Mouse (Mus musculus) embryonic facial prominence, embryonic 10.5 days (tissue): ENCODE data around the gene Fxr2. TPM values are rescaled to one million over a fixed set of nuclear protein-coding genes. Genes with fewer than 3 reads are reported as not detected.

ENCODE experiments used
- DNase-seq: peaks from one replicate; pipeline ENCODE4 v3.0.0-alpha.2; 2017; ENCODE audit warnings: low spot score
- H3K27ac ChIP-seq: fragments of 300-500 bp; sonication (generic); replicated peaks from 2 replicates; pipeline ENCODE4 v1.5.1; 2016; ENCODE audit warnings: mild to moderate bottlenecking
- H3K27me3 ChIP-seq: fragments of 300-500 bp; sonication (generic); replicated peaks from 2 replicates; pipeline ENCODE4 v1.6.1; 2016; ENCODE audit warnings: low read depth, mild to moderate bottlenecking; ENCODE audit not compliant: poor library complexity, severe bottlenecking
- H3K36me3 ChIP-seq: fragments of 300-500 bp; sonication (generic); replicated peaks from 2 replicates; pipeline ENCODE4 v1.6.1; 2016; ENCODE audit warnings: mild to moderate bottlenecking, moderate library complexity
- H3K4me1 ChIP-seq: fragments of 300-500 bp; sonication (generic); 2 replicates; pipeline ENCODE4 v1.6.1; 2016
- H3K4me3 ChIP-seq: fragments of 300-500 bp; sonication (generic); 2 replicates; pipeline ENCODE4 v1.5.1; 2016; ENCODE audit warnings: mild to moderate bottlenecking, moderate library complexity
- H3K9me3 ChIP-seq: fragments of 300-500 bp; sonication (generic); 2 replicates; pipeline ENCODE4 v1.6.1; 2016; ENCODE audit warnings: mild to moderate bottlenecking
- WGBS: fragments of 180-500 bp; shearing (Covaris S2); methylation state at CpG from one replicate; pipeline ENCODE4 v1.1.7; 2016; 5-methylcytosine and 5-hydroxymethylcytosine counted together
- polyA plus RNA-seq: library from polyadenylated mRNA; unstranded; fragments of >200 nt; fragmentation: Nextera tagmentation; extraction: Ambion mirVana; gene quantifications from 2 replicates; pipeline ENCODE4 v1.2.1, GENCODE M21; 2016

Gene Fxr2
- polyA plus RNA-seq, 1 experiment from 2014 or later = 45.5 TPM

- H3K36me3 ChIP-seq = peaks cover 26% of the 10 kb centered on the region
- H3K4me3 ChIP-seq = peak overlapping the region; percentile 81
- peaks cover 22% of the 10 kb centered on the region; the same call in 1 of the 2 replicates for H3K27me3 ChIP-seq
- H3K4me1 ChIP-seq = peaks cover 55% of the 10 kb centered on the region
- no peaks in the 10 kb centered on the region for H3K9me3 ChIP-seq
- WGBS = 26% methylated on average over 12 of the region's 12 CpGs
- H3K27ac ChIP-seq = peak overlapping the region; percentile 94
- peak; percentile 91 for DNase-seq
Observed at GRCm38 (mm10) chr11:69682840-69683533, 50.2 kb downstream of the Fxr2 start.

GRCm38 (mm10) chr11:69683576-69683975 is 50.8 kb downstream of the Fxr2 start:
- DNase-seq = no peak
- Histone ChIP-seq H3K4me3 (peak overlapping the region; percentile 81; the same call in 1 of the 2 replicates), H3K4me1 (peaks cover 55% of the 10 kb centered on the region), H3K36me3 (peaks cover 20% of the 10 kb centered on the region), H3K27me3 (peaks cover 22% of the 10 kb centered on the region; the same call in 1 of the 2 replicates), H3K27ac (peak overlapping the region; percentile 94), H3K9me3 (no peaks in the 10 kb centered on the region)
- WGBS = 80% methylated on average over 7 of the region's 7 CpGs

GRCm38 (mm10) chr11:69684128-69684745 is 51.4 kb downstream of the Fxr2 start:
- Histone ChIP-seq H3K27ac (peak overlapping the region; percentile 94), H3K4me3 (no peak overlapping the region), H3K9me3 (no peaks in the 10 kb centered on the region), H3K4me1 (peaks cover 54% of the 10 kb centered on the region), H3K27me3 (peaks cover 22% of the 10 kb centered on the region; the same call in 1 of the 2 replicates), H3K36me3 (peaks cover 14% of the 10 kb centered on the region)
- 77% methylated on average over 12 of the region's 12 CpGs for WGBS
- no peak for DNase-seq

GRCm38 (mm10) chr11:69684936-69685335 is 52.1 kb downstream of the Fxr2 start:
- H3K9me3 ChIP-seq = no peaks in the 10 kb centered on the region
- H3K36me3 ChIP-seq = peaks cover 7% of the 10 kb centered on the region
- no peak overlapping the region for H3K27ac ChIP-seq
- H3K4me1 ChIP-seq = peaks cover 48% of the 10 kb centered on the region
- no peak overlapping the region for H3K4me3 ChIP-seq
- no peak for DNase-seq
- H3K27me3 ChIP-seq = peaks cover 22% of the 10 kb centered on the region; the same call in 1 of the 2 replicates
- WGBS = 81% methylated on average over 6 of the region's 6 CpGs

GRCm38 (mm10) chr11:69685526-69686148 is 52.8 kb downstream of the Fxr2 start, which contains the start of gene Tnfsf13:
Gene Tnfsf13 (minus strand): TSS chr11:69685784.
- no peak for DNase-seq
- WGBS = 76% methylated on average over 10 of the region's 10 CpGs

GRCm38 (mm10) chr11:69686377-69686776 is 53.6 kb downstream of the Fxr2 start:
- H3K27ac ChIP-seq = no peak overlapping the region
- peaks cover 35% of the 10 kb centered on the region for H3K4me1 ChIP-seq

More at GRCm38 (mm10) chr11:69685526-69686148, 52.8 kb downstream of the Fxr2 start, which contains the start of gene Tnfsf13:
- H3K4me3 ChIP-seq = no peak within 1 kb of the TSS
- no peaks in the 10 kb centered on the region; the same call in 1 of the 2 replicates for H3K36me3 ChIP-seq
- peaks cover 22% of the 10 kb centered on the region; the same call in 1 of the 2 replicates for H3K27me3 ChIP-seq
- H3K9me3 ChIP-seq = no peaks in the 10 kb centered on the region
- H3K4me1 ChIP-seq = peaks cover 41% of the 10 kb centered on the region
- H3K27ac ChIP-seq = 0 out of 2 replicates have a peak within 1 kb of the TSS, but pooled peaks have one; percentile 94

GRCm38 (mm10) chr11:69687061-69687460 is 54.3 kb downstream of the Fxr2 start:
- H3K27ac ChIP-seq = no peak overlapping the region
- WGBS = 57% methylated on average over 5 of the region's 5 CpGs
- peaks cover 31% of the 10 kb centered on the region for H3K4me1 ChIP-seq
- peaks cover 22% of the 10 kb centered on the region; the same call in 1 of the 2 replicates for H3K27me3 ChIP-seq
- H3K9me3 ChIP-seq = no peaks in the 10 kb centered on the region
- no peaks in the 10 kb centered on the region for H3K36me3 ChIP-seq
- no peak for DNase-seq
- H3K4me3 ChIP-seq = no peak overlapping the region

More at GRCm38 (mm10) chr11:69686377-69686776, 53.6 kb downstream of the Fxr2 start:
- peaks cover 22% of the 10 kb centered on the region; the same call in 1 of the 2 replicates for H3K27me3 ChIP-seq
- no peaks in the 10 kb centered on the region for H3K9me3 ChIP-seq
- H3K4me3 ChIP-seq = no peak overlapping the region
- H3K36me3 ChIP-seq = no peaks in the 10 kb centered on the region
- no peak for DNase-seq
- 20% methylated on average over 4 of the region's 4 CpGs for WGBS

GRCm38 (mm10) chr11:69689891-69690290 is 57.1 kb downstream of the Fxr2 start:
- 97% methylated on average over 1 of the region's 1 CpGs for WGBS
- no peak for DNase-seq
- no peaks in the 10 kb centered on the region for H3K9me3 ChIP-seq
- no peaks in the 10 kb centered on the region for H3K36me3 ChIP-seq
- no peak overlapping the region for H3K27ac ChIP-seq
- peaks cover 20% of the 10 kb centered on the region; the same call in 1 of the 2 replicates for H3K27me3 ChIP-seq
- H3K4me1 ChIP-seq = peaks cover 19% of the 10 kb centered on the region
- H3K4me3 ChIP-seq = no peak overlapping the region

- no peaks in the 10 kb centered on the region for H3K36me3 ChIP-seq
- 80% methylated on average over 9 of the region's 9 CpGs for WGBS
- H3K27ac ChIP-seq = no peak overlapping the region
- no peaks in the 10 kb centered on the region for H3K9me3 ChIP-seq
- H3K27me3 ChIP-seq = 0 out of 2 replicates have a peak, but pooled peaks cover 7% of the 10 kb centered on the region
- H3K4me1 ChIP-seq = peaks cover 20% of the 10 kb centered on the region
- DNase-seq = no peak
- no peak overlapping the region for H3K4me3 ChIP-seq
Observed at GRCm38 (mm10) chr11:69692196-69692811, 59.5 kb downstream of the Fxr2 start.

- Histone ChIP-seq H3K4me1 (peaks cover 20% of the 10 kb centered on the region), H3K27me3 (0 out of 2 replicates have a peak, but pooled peaks cover 7% of the 10 kb centered on the region), H3K36me3 (no peaks in the 10 kb centered on the region), H3K27ac (no peak overlapping the region), H3K4me3 (no peak overlapping the region), H3K9me3 (no peaks in the 10 kb centered on the region)
- no peak for DNase-seq
- 89% methylated on average over 6 of the region's 6 CpGs for WGBS
Observed at GRCm38 (mm10) chr11:69692863-69693262, 60.1 kb downstream of the Fxr2 start.

GRCm38 (mm10) chr11:69693421-69693965 is 60.7 kb downstream of the Fxr2 start:
- 68% methylated on average over 11 of the region's 11 CpGs for WGBS
- Histone ChIP-seq H3K4me3 (0 out of 2 replicates have a peak overlapping the region, but pooled peaks have one; percentile 15), H3K27me3 (0 out of 2 replicates have a peak, but pooled peaks cover 7% of the 10 kb centered on the region), H3K36me3 (no peaks in the 10 kb centered on the region), H3K9me3 (no peaks in the 10 kb centered on the region), H3K27ac (no peak overlapping the region), H3K4me1 (peaks cover 20% of the 10 kb centered on the region)
- no peak for DNase-seq

GRCm38 (mm10) chr11:69695046-69695360 is 62.2 kb downstream of the Fxr2 start:
- Histone ChIP-seq H3K4me1 (peaks cover 20% of the 10 kb centered on the region), H3K27me3 (0 out of 2 replicates have a peak, but pooled peaks cover 7% of the 10 kb centered on the region), H3K36me3 (no peaks in the 10 kb centered on the region), H3K4me3 (peak overlapping the region; percentile 76), H3K27ac (peak overlapping the region; percentile 89; the same call in 1 of the 2 replicates), H3K9me3 (no peaks in the 10 kb centered on the region)
- DNase-seq = no peak
- WGBS = 31% methylated on average over 6 of the region's 6 CpGs
